Mouse (Mus musculus): Measurements from ENCODE around the gene Neurod1. TPM values are rescaled to one million over a fixed set of nuclear protein-coding genes. Genes with fewer than 3 reads are reported as not detected.

Neurod1 gene
- polyA plus RNA-seq, 1 experiment: not detected

- no peak for TF ChIP-seq GATA1 (IDR thresholded peaks at IDR 0.05; ENCODE audit: low read length)
These were observed 46.2 kb downstream of the Neurod1 start for GRCm38 (mm10) chr2:79410247-79410902.

DNA sequence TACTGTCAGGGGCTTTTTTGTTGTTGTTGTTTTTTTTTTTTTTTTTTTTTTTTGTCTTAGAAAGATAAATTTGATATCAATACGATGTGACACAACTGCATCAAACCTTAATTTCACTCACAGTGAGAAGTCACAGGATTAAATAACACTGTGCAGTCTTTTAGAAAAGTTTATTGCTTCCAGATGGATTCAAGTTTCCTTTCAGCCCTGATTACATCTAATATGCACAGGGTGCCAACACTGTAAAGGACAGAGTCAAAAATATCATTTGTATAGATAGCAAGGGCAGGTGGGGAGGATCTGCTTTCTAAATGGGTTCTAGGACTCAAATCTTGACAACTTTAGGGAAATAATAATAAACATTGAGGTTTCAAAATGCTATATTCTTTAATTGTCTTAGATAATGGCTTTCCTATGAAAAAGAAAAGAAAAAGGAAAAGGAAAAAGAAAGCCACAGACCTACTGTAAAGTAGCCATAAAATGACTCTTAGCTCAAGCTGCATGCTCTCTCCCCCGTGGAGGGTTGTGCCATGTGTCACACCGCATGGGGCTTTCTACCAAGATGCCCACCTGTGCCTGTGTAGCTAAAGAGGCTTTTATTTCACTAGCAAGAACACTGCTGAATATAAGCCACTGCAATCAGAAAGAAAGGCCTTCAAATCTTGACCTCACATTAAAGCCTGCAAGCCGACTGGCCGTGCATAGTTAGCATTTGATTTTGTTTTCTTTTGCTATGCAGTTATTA, 50.7 kb downstream of the Neurod1 start:
- TF ChIP-seq GATA1 (IDR thresholded peaks at IDR 0.05; ENCODE audit: low read length): no peak

Other genes with a start within 250 kb of the Neurod1 start
- gene Itga4, start 201.3 kb downstream of the Neurod1 start, polyA plus RNA-seq (2012): 34.6 and 42.6 TPM in 2 replicates
- gene Cerkl, start within 50 bp of the Neurod1 start, polyA plus RNA-seq (2012): 0.03 TPM in 1 of 2 replicates, not detected in the other
- 13.6 and 19.7 TPM in 2 replicates for gene Itprid2, start 178.6 kb upstream of the Neurod1 start, polyA plus RNA-seq (2012)

Data from G1E-ER4 (cell line).